Mouse (Mus musculus): ENCODE measurements around the gene Tmem30c.

- no peak for TF ChIP-seq POLR2A (IDR thresholded peaks at IDR 0.05; ENCODE audit: borderline replicate concordance, insufficient read depth, low read length)
- no peak for TF ChIP-seq CTCF (IDR thresholded peaks at IDR 0.05; ENCODE audit: borderline replicate concordance, insufficient read depth, low read depth, low read length)
These were observed 8.9 kb upstream of the Tmem30c start for GRCm38 (mm10) chr16:57301512-57302115.

All from cerebellum, adult 2 months (tissue).